Mouse (Mus musculus) midbrain, embryonic 11.5 days (tissue): Measurements from ENCODE around the gene Pogz. TPM values are rescaled to one million over a fixed set of nuclear protein-coding genes. Genes with fewer than 3 reads are reported as not detected.
"Not testable (repeated sequence)": the region's sequence is repeated elsewhere in the genome, so short reads cannot be mapped to it uniquely, and the experiment has no call there.

Experiments
- ATAC-seq: fragments of 200-750 bp; cut with Nextera tagmentation; 2 replicates; pipeline ENCODE4 v1.8.0; 2017; ENCODE audit warnings: moderate TSS enrichment, moderate library complexity; ENCODE audit not compliant: low FRiP score
- DNase-seq: peaks from one replicate; pipeline ENCODE4 v3.0.0; 2015; ENCODE audit warnings: low spot score; ENCODE audit errors: missing footprints
- H3K27ac ChIP-seq: fragments of 300-500 bp; sonication (generic); 2 replicates; pipeline ENCODE4 v1.5.1; 2014; ENCODE audit warnings: low read depth, low read length
- H3K27me3 ChIP-seq: fragments of 300-500 bp; sonication (generic); 2 replicates; pipeline ENCODE4 v1.6.1; 2014; ENCODE audit warnings: mild to moderate bottlenecking, low read length, moderate library complexity, mixed read lengths; ENCODE audit not compliant: control insufficient read depth, insufficient read depth
- H3K36me3 ChIP-seq: fragments of 300-500 bp; sonication (generic); 2 replicates; pipeline ENCODE4 v1.6.1; 2014; ENCODE audit warnings: mild to moderate bottlenecking, low read length, moderate library complexity, mixed read lengths; ENCODE audit not compliant: control insufficient read depth, insufficient read depth
- H3K4me1 ChIP-seq: fragments of 300-500 bp; sonication (generic); 2 replicates; pipeline ENCODE4 v1.6.1; 2014; ENCODE audit warnings: low read length; ENCODE audit not compliant: control insufficient read depth, insufficient read depth
- H3K4me2 ChIP-seq: fragments of 300-500 bp; sonication (generic); 2 replicates; pipeline ENCODE4 v1.6.1; 2014; ENCODE audit warnings: mild to moderate bottlenecking, moderate library complexity
- H3K4me3 ChIP-seq: fragments of 300-500 bp; sonication (generic); 2 replicates; pipeline ENCODE4 v1.5.1; 2014; ENCODE audit warnings: low read depth, low read length
- H3K9ac ChIP-seq: fragments of 300-500 bp; sonication (generic); 2 replicates; pipeline ENCODE4 v1.6.1; 2014; ENCODE audit warnings: low read length
- H3K9me3 ChIP-seq: fragments of 300-500 bp; sonication (generic); 2 replicates; pipeline ENCODE4 v1.6.1; 2016; ENCODE audit warnings: low read length; ENCODE audit not compliant: control insufficient read depth
- WGBS: fragments of 180-500 bp; shearing (Covaris S2); extraction: QIAGEN DNeasy Blood & Tissue Kit; methylation state at CpG from one replicate; pipeline ENCODE4 v1.1.7; 2014; 5-methylcytosine and 5-hydroxymethylcytosine counted together
- polyA plus RNA-seq: library from polyadenylated mRNA; unstranded; fragments of >200 nt; fragmentation: Nextera tagmentation; extraction: Ambion mirVana; gene quantifications from 2 replicates; pipeline ENCODE4 v1.2.1, GENCODE M21; 2014

The Pogz gene
- polyA plus RNA-seq, 1 experiment from 2014 or later: 24.2 TPM

- peak within 1 kb of the TSS; percentile 80 for H3K4me2 ChIP-seq
- H3K4me3 ChIP-seq: peak within 1 kb of the TSS; percentile 74
- peak within 1 kb of the TSS; percentile 86 for H3K9ac ChIP-seq
- peaks cover 3% of the 10 kb centered on the region; the same call in 1 of the 2 replicates for H3K36me3 ChIP-seq
- DNase-seq: peak; percentile 99
- 0 out of 2 replicates have a peak within 1 kb of the TSS, but pooled peaks have one; percentile 45 for H3K27ac ChIP-seq
- H3K4me1 ChIP-seq: peaks cover 5% of the 10 kb centered on the region
- 1% methylated on average over 61 of the region's 61 CpGs for WGBS
- ATAC-seq: peak; percentile 88
- no peaks in the 10 kb centered on the region for H3K9me3 ChIP-seq
- H3K27me3 ChIP-seq: no peaks in the 10 kb centered on the region
Measured at GRCm38 (mm10) chr3:94886316-94887224, 49.2 kb downstream of the Pogz start, which contains the start of gene Psmb4. Gene Psmb4, minus strand, starts transcription at chr3:94886961.

- H3K4me2 ChIP-seq: no peak overlapping the region
- no peaks in the 10 kb centered on the region for H3K36me3 ChIP-seq
- H3K27me3 ChIP-seq: no peaks in the 10 kb centered on the region
- H3K9ac ChIP-seq: no peak overlapping the region
- no peak overlapping the region for H3K27ac ChIP-seq
- H3K9me3 ChIP-seq: no peaks in the 10 kb centered on the region
- H3K4me1 ChIP-seq: peaks cover 5% of the 10 kb centered on the region
- no peak overlapping the region for H3K4me3 ChIP-seq
- DNase-seq (no peak), ATAC-seq (no peak)
Measured at GRCm38 (mm10) chr3:94888595-94888994, 51.2 kb downstream of the Pogz start.

- no peaks in the 10 kb centered on the region for H3K4me1 ChIP-seq
- no peak overlapping the region for H3K9ac ChIP-seq
- ATAC-seq: no peak
- 74% methylated on average over 3 of the region's 3 CpGs for WGBS
- H3K9me3 ChIP-seq: no peaks in the 10 kb centered on the region
- no peak overlapping the region for H3K4me3 ChIP-seq
- no peak overlapping the region for H3K4me2 ChIP-seq
- DNase-seq: no peak
- no peaks in the 10 kb centered on the region for H3K36me3 ChIP-seq
- no peak overlapping the region for H3K27ac ChIP-seq
- no peaks in the 10 kb centered on the region for H3K27me3 ChIP-seq
Measured at GRCm38 (mm10) chr3:94894076-94894475, 56.7 kb downstream of the Pogz start.

GRCm38 (mm10) chr3:94902747-94903146, 65.4 kb downstream of the Pogz start:
- Histone ChIP-seq H3K27me3 (no peaks in the 10 kb centered on the region), H3K4me1 (no peaks in the 10 kb centered on the region), H3K27ac (no peak overlapping the region), H3K4me2 (no peak overlapping the region), H3K9me3 (no peaks in the 10 kb centered on the region), H3K9ac (no peak overlapping the region), H3K4me3 (no peak overlapping the region), H3K36me3 (no peaks in the 10 kb centered on the region)
- DNase-seq: peak; percentile 96
- WGBS: 23% methylated on average over 7 of the region's 7 CpGs
- ATAC-seq: no peak

- H3K4me2 ChIP-seq, H3K27me3 ChIP-seq, DNase-seq, H3K27ac ChIP-seq, H3K4me3 ChIP-seq, H3K36me3 ChIP-seq, H3K9me3 ChIP-seq, ATAC-seq, H3K9ac ChIP-seq, H3K4me1 ChIP-seq: not testable (repeated sequence)
- WGBS: 63% methylated on average over 3 of the region's 3 CpGs
Measured at GRCm38 (mm10) chr3:94904759-94905158, 67.4 kb downstream of the Pogz start.

GRCm38 (mm10) chr3:94906482-94906881, 69.1 kb downstream of the Pogz start:
- H3K4me1 ChIP-seq: no peaks in the 10 kb centered on the region
- ATAC-seq (no peak), DNase-seq (no peak)
- no peak overlapping the region for H3K4me2 ChIP-seq
- H3K27me3 ChIP-seq: no peaks in the 10 kb centered on the region
- H3K4me3 ChIP-seq: no peak overlapping the region
- H3K9me3 ChIP-seq: no peaks in the 10 kb centered on the region
- no peak overlapping the region for H3K9ac ChIP-seq
- no peak overlapping the region for H3K27ac ChIP-seq
- 70% methylated on average over 1 of the region's 1 CpGs for WGBS
- H3K36me3 ChIP-seq: no peaks in the 10 kb centered on the region

GRCm38 (mm10) chr3:94911050-94911693, 73.8 kb downstream of the Pogz start:
- no peak for ATAC-seq
- WGBS: 82% methylated on average over 2 of the region's 2 CpGs
- no peaks in the 10 kb centered on the region for H3K9me3 ChIP-seq
- H3K4me3 ChIP-seq: no peak overlapping the region
- no peak overlapping the region for H3K4me2 ChIP-seq
- no peaks in the 10 kb centered on the region for H3K36me3 ChIP-seq
- H3K27ac ChIP-seq: no peak overlapping the region
- H3K4me1 ChIP-seq: no peaks in the 10 kb centered on the region
- H3K9ac ChIP-seq: no peak overlapping the region
- no peak for DNase-seq
- no peaks in the 10 kb centered on the region for H3K27me3 ChIP-seq

- H3K4me1 ChIP-seq: no peaks in the 10 kb centered on the region
- no peak for DNase-seq
- H3K4me3 ChIP-seq: no peak overlapping the region
- no peak overlapping the region for H3K27ac ChIP-seq
- no peaks in the 10 kb centered on the region for H3K9me3 ChIP-seq
- no peak overlapping the region for H3K9ac ChIP-seq
- H3K4me2 ChIP-seq: no peak overlapping the region
- no peaks in the 10 kb centered on the region for H3K36me3 ChIP-seq
- no peak for ATAC-seq
- WGBS: 83% methylated on average over 5 of the region's 5 CpGs
- no peaks in the 10 kb centered on the region for H3K27me3 ChIP-seq
Measured at GRCm38 (mm10) chr3:94913801-94914200, 76.4 kb downstream of the Pogz start.
